Mouse (Mus musculus): ENCODE results near the gene Olfr725.
A peak's percentile ranks its signal among the peaks of the same experiment; 100 is the strongest.

Olfr725 gene

GRCm38 (mm10) chr14:50040275-50040674 is at the start of gene Olfr725:
Gene Olfr725, minus strand, starts transcription at chr14:50040375.
- DNase-seq (ENCODE audit: low spot score in 2 of 2) = no peak

GRCm38 (mm10) chr14:50062733-50063104 is 22.5 kb upstream of the Olfr725 start:
- no peak for DNase-seq (ENCODE audit: low spot score in 2 of 2)

- DNase-seq (ENCODE audit: low spot score in 2 of 2) = peak; percentile 9 to 49
These were observed 22.0 kb upstream of the Olfr725 start for GRCm38 (mm10) chr14:50061955-50062732.

- no peak for DNase-seq (ENCODE audit: low spot score in 2 of 2)
These were observed 21.4 kb upstream of the Olfr725 start for GRCm38 (mm10) chr14:50061590-50061954.

GRCm38 (mm10) chr14:50061179-50061578 is 21.0 kb upstream of the Olfr725 start:
- DNase-seq (ENCODE audit: low spot score in 2 of 2) = no peak

- no peak for DNase-seq (ENCODE audit: low spot score in 2 of 2)
These were observed 8.1 kb downstream of the Olfr725 start for GRCm38 (mm10) chr14:50032041-50032440.

- no peak for DNase-seq (ENCODE audit: low spot score in 2 of 2)
These were observed 8.8 kb downstream of the Olfr725 start for GRCm38 (mm10) chr14:50031356-50031755.

GRCm38 (mm10) chr14:50026371-50026770 is 13.8 kb downstream of the Olfr725 start:
- DNase-seq (ENCODE audit: low spot score in 2 of 2) = no peak

All from frontal cortex, postnatal 10 days (tissue).